Mouse (Mus musculus) intestine, embryonic 15.5 days (tissue): ENCODE measurements around the gene 2610042L04Rik. TPM values are rescaled to one million over a fixed set of nuclear protein-coding genes. Genes with fewer than 3 reads are reported as not detected.
"Not testable (repeated sequence)": the region's sequence is repeated elsewhere in the genome, so short reads cannot be mapped to it uniquely, and the experiment has no call there.

Experiments
- ATAC-seq: fragments of 200-750 bp; cut with Nextera tagmentation; 2 replicates; pipeline ENCODE4 v1.8.0; 2017; ENCODE audit warnings: moderate TSS enrichment, moderate library complexity
- H3K27ac ChIP-seq: fragments of 300-500 bp; sonication (generic); 2 replicates; pipeline ENCODE4 v1.5.1; 2015; ENCODE audit warnings: mild to moderate bottlenecking, inconsistent platforms
- H3K27me3 ChIP-seq: fragments of 300-500 bp; sonication (generic); replicated peaks from 2 replicates; pipeline ENCODE4 v1.6.1; 2015; ENCODE audit warnings: inconsistent platforms
- H3K36me3 ChIP-seq: fragments of 300-500 bp; sonication (generic); 2 replicates; pipeline ENCODE4 v1.6.1; 2015; ENCODE audit warnings: inconsistent platforms
- H3K4me1 ChIP-seq: fragments of 300-500 bp; sonication (generic); replicated peaks from 2 replicates; pipeline ENCODE4 v1.6.1; 2015; ENCODE audit warnings: inconsistent platforms
- H3K4me2 ChIP-seq: fragments of 300-500 bp; sonication (generic); replicated peaks from 2 replicates; pipeline ENCODE4 v1.6.1; 2015; ENCODE audit warnings: mild to moderate bottlenecking, inconsistent platforms
- H3K4me3 ChIP-seq: fragments of 300-500 bp; sonication (generic); replicated peaks from 2 replicates; pipeline ENCODE4 v1.5.1; 2015; ENCODE audit warnings: inconsistent platforms
- H3K9ac ChIP-seq: fragments of 300-500 bp; sonication (generic); 2 replicates; pipeline ENCODE4 v1.6.1; 2015; ENCODE audit warnings: inconsistent platforms
- H3K9me3 ChIP-seq: fragments of 300-500 bp; sonication (generic); 2 replicates; pipeline ENCODE4 v1.6.1; 2016; ENCODE audit warnings: inconsistent platforms
- WGBS: fragments of 180-500 bp; shearing (Covaris S2); methylation state at CpG from one replicate; pipeline ENCODE4 v1.1.7; 2015; 5-methylcytosine and 5-hydroxymethylcytosine counted together
- polyA plus RNA-seq: library from polyadenylated mRNA; unstranded; fragments of >200 nt; fragmentation: Nextera tagmentation; extraction: Ambion mirVana; gene quantifications from 2 replicates; pipeline ENCODE4 v1.2.1, GENCODE M21; 2015

Gene 2610042L04Rik
- polyA plus RNA-seq, result 0.15 and 0.21 TPM in 2 replicates

DNA sequence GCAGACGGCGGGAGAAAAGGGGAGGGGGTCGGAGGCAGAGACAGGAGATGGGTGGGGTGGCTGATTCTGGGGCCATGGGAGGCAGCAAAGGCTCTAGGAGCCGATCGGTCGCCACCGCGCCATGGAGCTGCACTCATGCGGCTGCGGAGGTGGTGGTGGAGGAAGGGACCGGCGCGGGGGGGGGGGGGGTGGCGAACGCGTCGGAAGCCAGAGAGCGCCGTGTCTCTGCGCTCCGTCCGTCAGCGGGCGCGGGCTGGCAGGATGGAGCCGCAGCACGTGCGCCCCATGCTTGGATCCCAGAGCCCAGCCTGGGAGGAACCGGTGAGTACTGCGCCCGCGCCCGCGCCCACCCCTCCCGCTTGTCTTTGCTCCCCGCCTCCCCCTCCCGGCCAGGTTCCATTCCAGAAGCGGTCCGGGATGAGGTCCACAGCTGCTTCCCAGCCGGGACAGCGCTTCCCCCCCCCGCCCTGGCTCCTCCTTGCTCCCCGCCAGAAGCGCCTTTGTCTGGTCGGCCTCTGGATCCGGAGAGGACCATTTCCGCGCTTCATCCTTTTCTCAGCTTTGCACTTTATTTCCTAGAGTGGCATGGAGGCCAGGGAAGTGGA, at the start of gene 2610042L04Rik:
2610042L04Rik (plus strand) TSS at position 288 of the 605 bp plus-strand sequence.
- H3K4me1 ChIP-seq, H3K27me3 ChIP-seq, H3K27ac ChIP-seq, H3K9ac ChIP-seq, ATAC-seq, H3K36me3 ChIP-seq, H3K9me3 ChIP-seq: not testable (repeated sequence)
- WGBS, result 1% methylated on average over 36 of the region's 48 CpGs
- peak within 1 kb of the TSS; percentile 69 for H3K4me2 ChIP-seq
- H3K4me3 ChIP-seq, result peak within 1 kb of the TSS; percentile 33

DNA sequence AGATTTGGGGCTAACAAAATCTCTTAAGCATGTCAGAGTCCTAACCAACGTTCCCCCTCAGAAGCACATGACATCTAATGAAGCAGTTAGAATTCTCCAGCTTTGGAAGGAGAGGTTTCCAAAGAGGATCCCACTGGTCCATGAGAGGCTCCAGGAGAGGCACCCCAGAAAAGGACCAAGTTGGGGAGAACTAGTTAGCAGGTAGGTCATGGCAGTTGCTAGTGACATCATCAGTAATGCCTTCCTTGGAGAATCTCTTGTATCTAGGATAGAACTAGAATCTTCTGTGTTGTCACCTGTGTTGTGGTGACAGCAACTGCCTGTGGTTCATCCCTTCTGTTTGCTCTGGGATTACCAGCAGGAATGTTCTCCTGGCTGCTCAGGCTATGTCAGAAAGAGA, 17.6 kb upstream of the 2610042L04Rik start, which contains the start of gene Gm3149:
Gm3149 (plus strand) TSS at position 301 of the 400 bp plus-strand sequence.
- not testable (repeated sequence) for H3K36me3 ChIP-seq, H3K4me2 ChIP-seq, H3K4me3 ChIP-seq, H3K4me1 ChIP-seq, H3K27ac ChIP-seq, H3K27me3 ChIP-seq, H3K9ac ChIP-seq, H3K9me3 ChIP-seq, ATAC-seq
- WGBS, result no CpG with 5 or more reads among the region's 1 CpGs

DNA sequence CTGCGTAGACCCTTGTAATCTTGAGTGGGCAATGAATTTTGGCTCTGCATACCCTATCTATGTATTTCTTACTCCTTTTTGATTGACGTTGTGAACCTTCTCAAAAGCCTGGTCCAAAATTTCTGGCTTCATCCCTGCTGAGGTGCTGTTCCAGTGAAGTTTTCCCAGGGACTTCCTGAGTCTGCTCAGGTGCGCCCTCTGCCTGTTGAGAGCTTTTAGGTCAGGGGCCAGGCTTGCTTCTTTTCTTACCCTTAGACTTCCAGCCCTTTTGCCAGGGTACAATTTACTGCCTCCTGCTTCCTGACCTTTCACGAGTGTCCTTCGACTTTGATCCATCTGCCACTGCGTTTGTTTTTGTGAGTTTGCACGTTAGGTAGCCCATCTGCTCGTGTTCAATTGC, 943 bp downstream of the 2610042L04Rik start:
- H3K4me3 ChIP-seq, H3K27me3 ChIP-seq, ATAC-seq, H3K9me3 ChIP-seq, H3K36me3 ChIP-seq, H3K4me2 ChIP-seq, H3K4me1 ChIP-seq, H3K27ac ChIP-seq, H3K9ac ChIP-seq: not testable (repeated sequence)
- WGBS, result 2% methylated on average over 7 of the region's 8 CpGs

DNA sequence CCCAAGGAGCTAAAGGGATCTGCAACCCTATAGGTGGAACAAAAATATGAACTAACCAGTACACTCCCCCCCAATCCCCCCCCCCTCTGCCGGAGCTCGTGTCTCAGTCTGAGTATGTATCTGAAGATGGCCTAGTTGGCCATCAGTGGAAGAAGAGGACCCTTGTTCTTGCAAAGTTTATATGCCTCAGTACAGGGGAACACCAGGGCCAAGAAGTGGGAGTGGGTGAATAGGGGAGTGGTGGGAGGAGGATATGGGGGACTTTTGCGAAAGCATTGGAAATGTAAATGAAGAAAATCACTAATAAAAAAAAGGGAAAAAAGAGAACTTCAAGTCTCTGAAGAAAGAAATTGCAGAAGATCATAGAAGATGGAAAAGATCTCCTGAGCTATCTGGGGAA, 34.4 kb downstream of the 2610042L04Rik start:
- not testable (repeated sequence) for H3K9me3 ChIP-seq, H3K27ac ChIP-seq, H3K27me3 ChIP-seq, H3K36me3 ChIP-seq, H3K9ac ChIP-seq, H3K4me1 ChIP-seq, H3K4me2 ChIP-seq, ATAC-seq, H3K4me3 ChIP-seq
- 95% methylated on average over 3 of the region's 3 CpGs for WGBS

DNA sequence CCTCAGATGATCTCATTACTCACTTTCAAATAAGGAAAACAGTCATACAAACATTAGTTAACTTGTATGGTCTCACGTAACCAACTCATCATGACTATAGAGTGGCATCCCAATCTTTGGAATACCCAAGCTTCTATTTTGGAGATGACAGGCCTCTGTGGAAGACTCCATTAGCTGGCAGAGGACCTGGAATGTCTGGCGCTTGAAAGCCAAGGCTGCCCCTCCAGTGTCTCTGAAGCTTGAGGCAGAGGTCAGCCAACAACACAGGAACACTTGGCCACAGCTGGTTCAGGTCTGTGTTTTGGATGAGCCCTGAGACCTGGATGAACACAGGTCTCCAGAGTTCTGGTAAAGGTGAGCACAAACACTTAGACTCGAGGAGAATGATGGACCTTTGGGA, 35.1 kb downstream of the 2610042L04Rik start:
- not testable (repeated sequence) for H3K27me3 ChIP-seq, H3K4me2 ChIP-seq, H3K4me1 ChIP-seq, ATAC-seq, H3K36me3 ChIP-seq, H3K4me3 ChIP-seq, H3K27ac ChIP-seq, H3K9ac ChIP-seq, H3K9me3 ChIP-seq
- 80% methylated on average over 3 of the region's 3 CpGs for WGBS

- H3K9ac ChIP-seq, H3K36me3 ChIP-seq, H3K27me3 ChIP-seq, H3K4me1 ChIP-seq, ATAC-seq, H3K9me3 ChIP-seq, H3K4me3 ChIP-seq, H3K4me2 ChIP-seq, H3K27ac ChIP-seq: not testable (repeated sequence)
Observed at GRCm38 (mm10) chr14:4377871-4378270, 43.3 kb downstream of the 2610042L04Rik start.

- H3K9ac ChIP-seq, H3K36me3 ChIP-seq, H3K9me3 ChIP-seq, H3K27ac ChIP-seq, ATAC-seq, H3K4me3 ChIP-seq, H3K4me1 ChIP-seq, H3K4me2 ChIP-seq, H3K27me3 ChIP-seq: not testable (repeated sequence)
Observed at GRCm38 (mm10) chr14:4385606-4386005, 51.0 kb downstream of the 2610042L04Rik start.

- not testable (repeated sequence) for H3K9ac ChIP-seq, H3K4me3 ChIP-seq, H3K27ac ChIP-seq, H3K27me3 ChIP-seq, H3K9me3 ChIP-seq, ATAC-seq, H3K4me1 ChIP-seq, H3K36me3 ChIP-seq, H3K4me2 ChIP-seq
- WGBS, result 86% methylated on average over 4 of the region's 6 CpGs
Observed at GRCm38 (mm10) chr14:4392841-4393530, 58.4 kb downstream of the 2610042L04Rik start.

- not testable (repeated sequence) for H3K4me2 ChIP-seq, H3K27me3 ChIP-seq, H3K9ac ChIP-seq, H3K4me1 ChIP-seq, H3K9me3 ChIP-seq, H3K4me3 ChIP-seq, H3K27ac ChIP-seq, H3K36me3 ChIP-seq, ATAC-seq
- WGBS, result 75% methylated on average over 2 of the region's 3 CpGs
Observed at GRCm38 (mm10) chr14:4397226-4397625, 62.7 kb downstream of the 2610042L04Rik start, which contains the start of gene Gm3159. Gm3159 (plus strand) TSS chr14:4397526.

DNA sequence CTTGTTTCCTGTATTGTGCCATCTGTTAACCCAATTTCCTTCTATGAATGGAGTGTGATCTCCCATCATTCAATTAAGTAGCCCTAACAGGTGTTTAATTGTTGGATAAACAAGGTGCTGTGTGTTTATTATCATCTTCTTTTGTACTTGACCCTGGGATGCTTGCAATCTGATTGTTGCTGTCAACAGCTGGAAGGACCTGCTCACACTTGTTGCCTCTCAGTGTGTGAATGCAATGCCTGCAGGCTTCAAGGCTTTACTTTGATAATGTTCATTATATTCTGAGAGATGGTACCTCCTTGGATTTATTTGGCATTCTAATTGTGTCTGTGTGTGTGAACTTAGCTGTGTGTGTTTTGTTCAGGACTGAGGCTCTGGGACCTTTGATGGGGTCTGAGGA, 64.1 kb downstream of the 2610042L04Rik start:
- not testable (repeated sequence) for H3K27me3 ChIP-seq, H3K27ac ChIP-seq, H3K36me3 ChIP-seq, H3K4me2 ChIP-seq, H3K9ac ChIP-seq, ATAC-seq, H3K4me1 ChIP-seq, H3K9me3 ChIP-seq, H3K4me3 ChIP-seq

DNA sequence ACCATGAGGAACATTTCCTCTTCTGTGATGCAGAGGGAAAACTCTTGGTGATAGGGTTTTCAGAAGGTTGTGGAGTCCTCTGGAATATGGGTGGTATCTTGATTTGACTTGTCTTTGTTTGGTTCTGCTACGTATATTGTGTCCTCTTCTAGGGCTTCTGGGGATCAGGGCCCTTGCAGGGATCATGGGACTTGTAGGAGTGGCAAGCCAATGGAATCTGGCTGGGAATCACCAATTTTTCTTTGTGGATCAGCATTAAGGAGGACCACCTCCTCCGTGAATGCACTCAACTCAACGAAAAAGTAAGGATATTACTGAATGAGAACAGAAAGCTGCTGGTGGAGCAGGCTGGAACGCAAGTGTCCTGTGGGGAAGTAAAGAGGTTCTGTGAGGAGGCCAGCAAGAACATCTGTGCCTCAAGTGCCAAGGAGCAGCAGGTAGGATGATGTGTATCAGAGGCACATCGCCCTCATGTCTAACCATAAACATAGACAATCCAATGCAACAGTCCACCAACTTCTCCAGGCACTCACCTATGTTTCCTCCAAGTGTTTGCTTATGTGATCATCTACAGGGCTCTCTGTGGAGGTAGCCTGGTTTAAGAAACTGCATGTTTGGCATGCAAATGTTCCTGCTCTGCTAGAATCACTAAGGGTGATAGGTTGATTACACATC, 65.7 kb downstream of the 2610042L04Rik start:
- ATAC-seq, H3K9me3 ChIP-seq, H3K4me3 ChIP-seq, H3K27ac ChIP-seq, H3K4me2 ChIP-seq, H3K36me3 ChIP-seq, H3K9ac ChIP-seq, H3K27me3 ChIP-seq, H3K4me1 ChIP-seq: not testable (repeated sequence)
- WGBS, result 90% methylated on average over 5 of the region's 5 CpGs

- not testable (repeated sequence) for H3K4me3 ChIP-seq, ATAC-seq
Observed at GRCm38 (mm10) chr14:4401245-4401644, 66.7 kb downstream of the 2610042L04Rik start.

DNA sequence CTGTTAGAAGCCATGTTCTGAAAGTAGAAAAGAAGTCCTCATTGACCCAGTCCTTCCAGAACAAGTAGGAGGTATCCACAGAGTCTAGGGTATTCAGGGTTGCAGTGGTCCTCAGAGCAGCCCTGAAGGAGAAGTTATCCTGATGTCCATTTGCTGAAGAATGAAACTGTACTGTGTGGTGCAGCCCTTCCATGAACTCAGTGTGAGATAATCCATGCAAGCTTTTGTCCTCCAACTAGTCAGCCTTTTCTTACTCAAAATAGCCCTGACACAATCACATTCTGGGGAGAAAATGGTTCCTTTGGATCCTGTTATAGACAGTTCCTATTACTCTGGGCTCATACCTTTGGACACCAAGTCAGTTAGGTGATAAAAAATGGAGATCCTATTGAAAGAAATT, 69.3 kb downstream of the 2610042L04Rik start:
- not testable (repeated sequence) for ATAC-seq

More at GRCm38 (mm10) chr14:4401245-4401644, 66.7 kb downstream of the 2610042L04Rik start:
- WGBS, result 75% methylated on average over 5 of the region's 5 CpGs
- H3K4me2 ChIP-seq, H3K9me3 ChIP-seq, H3K4me1 ChIP-seq, H3K9ac ChIP-seq, H3K36me3 ChIP-seq, H3K27ac ChIP-seq, H3K27me3 ChIP-seq: not testable (repeated sequence)

More for the DNA sequence above, 69.3 kb downstream of the 2610042L04Rik start:
- H3K9ac ChIP-seq, H3K36me3 ChIP-seq, H3K4me2 ChIP-seq, H3K4me3 ChIP-seq, H3K27ac ChIP-seq, H3K27me3 ChIP-seq, H3K4me1 ChIP-seq, H3K9me3 ChIP-seq: not testable (repeated sequence)
